Mouse (Mus musculus) cerebellum, postnatal 10 days (tissue): Measurements from ENCODE around the gene S1pr4.

Source experiments
- DNase-seq, 2 experiments: peaks; one replicate each; pipeline ENCODE4 v3.0.0; 2021; ENCODE audit warnings: mixed read lengths in 2 of 2

S1pr4 gene

DNA sequence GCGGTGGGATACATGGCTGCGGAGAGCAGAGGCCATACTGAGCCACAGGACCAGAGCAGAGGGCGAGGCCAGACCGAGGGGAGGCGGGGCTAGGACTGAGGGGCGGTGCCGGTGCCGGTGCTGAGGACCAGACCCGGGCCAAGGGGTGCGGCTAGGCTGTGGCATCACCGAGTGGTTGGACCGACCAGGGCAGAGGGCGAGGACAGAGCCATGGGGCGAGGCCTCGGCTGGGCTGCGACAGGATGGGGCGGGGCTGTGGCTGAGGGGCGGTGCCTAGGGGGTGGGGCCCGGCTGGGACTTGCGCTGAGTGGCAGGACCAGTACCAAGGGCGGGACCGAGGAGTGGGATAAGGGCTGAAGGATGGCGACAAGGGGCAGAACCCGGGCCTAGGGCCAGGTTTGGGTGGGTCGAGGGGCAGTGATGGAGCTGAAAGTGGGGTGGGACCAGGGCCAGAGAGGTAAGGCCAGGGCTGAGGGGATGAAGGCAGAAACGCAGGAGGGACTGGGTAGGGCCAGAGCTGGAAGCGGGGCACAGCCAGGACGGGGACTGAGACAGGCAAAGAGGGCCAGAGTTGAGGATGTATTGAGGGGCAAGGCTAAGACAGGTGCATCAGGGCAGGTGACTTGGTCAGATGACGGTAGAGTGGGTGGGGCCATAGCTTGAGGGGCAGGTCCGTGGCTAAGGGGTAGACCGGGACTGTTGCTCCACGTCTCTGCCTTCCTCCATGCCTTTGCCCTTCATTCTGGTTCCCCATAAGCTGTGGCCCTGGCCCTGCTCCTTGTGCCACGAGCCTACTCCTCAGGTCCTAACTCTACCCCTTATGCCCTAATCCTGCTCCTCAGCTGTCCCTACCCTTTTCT is 35.3 kb downstream of the S1pr4 start:
- DNase-seq, result peak; percentile 75 to 79

DNA sequence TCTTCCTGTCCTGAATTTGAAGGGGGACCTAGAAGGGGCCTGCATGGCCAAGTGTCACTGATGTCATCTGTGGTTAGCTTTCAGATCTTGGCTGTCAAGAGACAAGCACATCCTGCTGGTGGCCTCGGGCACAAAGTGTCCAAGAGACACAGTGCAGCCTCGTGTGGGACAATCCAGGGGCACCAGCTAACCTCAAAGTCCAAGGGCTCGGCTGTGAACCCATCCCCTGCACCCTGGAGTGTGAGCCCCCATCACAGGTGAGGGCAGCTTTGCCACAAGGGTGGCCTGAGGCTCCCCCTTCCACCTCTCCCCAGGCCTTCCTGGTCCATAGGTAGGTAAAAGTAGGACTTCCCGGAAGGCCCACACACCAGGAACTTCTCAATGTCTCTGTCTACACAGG is 36.4 kb downstream of the S1pr4 start:
- DNase-seq, result peak in 1 of 2 experiments; percentile 6

DNA sequence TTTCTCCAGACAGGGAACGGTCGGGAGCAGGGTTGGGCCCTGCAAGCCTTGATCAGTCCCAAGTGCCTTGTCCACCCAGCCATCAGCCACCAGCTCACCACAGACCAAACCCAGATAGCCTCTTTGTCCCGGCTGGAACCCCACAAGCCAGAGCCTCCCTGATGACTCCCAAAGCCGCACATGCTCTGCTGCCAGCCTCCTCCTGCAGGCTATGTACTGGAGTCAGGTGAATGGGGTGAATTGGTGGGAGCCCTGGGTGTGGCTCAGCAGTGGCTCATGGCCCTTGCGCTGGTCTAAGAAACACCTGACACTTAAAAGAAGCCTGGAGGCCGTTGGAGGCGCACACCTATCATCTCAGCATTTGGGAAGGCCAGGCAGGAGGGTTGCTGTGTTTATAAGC is 37.0 kb downstream of the S1pr4 start:
- DNase-seq, result peak in 1 of 2 experiments; percentile 17

DNA sequence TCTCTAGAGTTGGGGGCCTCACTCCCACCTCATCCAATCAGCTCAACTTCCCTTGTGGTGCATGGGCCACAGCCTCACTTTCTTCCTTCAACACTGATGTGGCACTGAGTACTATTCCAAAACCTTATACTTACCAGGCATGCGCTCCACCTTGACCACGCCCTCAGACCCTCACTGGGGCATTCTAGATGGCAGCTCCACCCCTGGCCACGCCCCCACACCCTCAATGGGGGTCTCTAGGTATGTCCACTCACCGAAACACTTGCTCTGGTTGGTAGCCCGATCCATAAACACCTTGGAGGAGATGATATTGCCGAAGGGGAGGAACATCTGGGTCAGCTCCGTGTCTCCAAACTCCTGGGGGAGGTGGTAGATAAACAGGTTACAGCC is 37.5 kb downstream of the S1pr4 start:
- DNase-seq, result peak; percentile 36 to 45

DNA sequence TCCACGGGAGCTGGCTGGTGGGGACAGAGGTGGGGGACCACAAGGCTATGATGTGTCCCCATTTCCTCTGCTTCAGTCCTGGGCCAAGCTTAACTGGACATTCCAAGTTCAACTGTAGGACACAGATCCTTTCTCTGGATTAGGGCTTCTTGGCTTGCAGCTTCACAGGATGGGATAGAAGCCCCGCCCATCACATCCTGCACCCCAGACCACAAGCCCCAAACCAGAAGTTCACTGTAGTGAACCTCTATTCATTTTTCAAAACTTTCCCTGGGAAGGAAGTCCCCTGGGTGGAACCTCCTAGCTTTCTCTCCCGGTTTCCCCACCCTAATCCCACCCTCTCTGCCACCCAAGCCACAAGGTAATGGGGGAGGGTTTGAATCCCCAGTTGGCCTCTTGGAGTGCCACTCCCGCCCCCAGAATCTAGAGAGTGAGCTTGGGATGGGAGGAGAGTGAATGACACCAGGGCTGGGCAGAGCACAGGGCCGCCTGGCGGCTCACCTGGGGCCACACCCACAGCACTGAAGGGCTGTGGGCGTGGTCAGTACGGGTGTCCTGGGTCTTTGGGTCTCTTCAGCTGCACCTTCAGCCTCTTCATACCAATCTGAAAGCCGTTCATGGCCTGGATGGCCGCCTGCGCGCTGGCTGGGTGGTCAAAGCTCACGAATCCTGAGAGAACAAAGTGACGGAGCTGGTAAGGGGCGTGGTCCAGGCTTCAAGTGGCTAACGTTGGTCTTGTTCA is 38.1 kb downstream of the S1pr4 start:
- peak; percentile 15 to 18 for DNase-seq

DNA sequence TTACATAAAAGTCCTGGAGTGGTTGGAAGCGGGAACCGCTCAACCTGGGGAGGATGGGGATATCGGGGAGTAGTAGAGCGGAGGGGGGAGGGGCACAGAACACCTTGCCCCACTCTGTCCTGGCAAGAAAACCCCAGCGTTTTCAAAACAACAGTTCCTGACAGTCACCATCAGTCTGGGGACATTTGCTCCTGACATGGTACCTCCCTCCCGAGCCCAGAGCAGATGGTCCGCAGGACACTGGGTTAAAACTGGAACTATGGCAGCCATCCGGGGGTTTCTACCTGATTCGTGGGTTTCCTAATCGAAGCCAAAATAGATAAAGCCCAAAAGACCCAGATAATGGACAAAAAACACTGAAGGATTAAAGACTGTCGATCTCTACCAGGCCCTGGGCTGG is 39.0 kb downstream of the S1pr4 start:
- DNase-seq, result peak; percentile 34 to 36

DNA sequence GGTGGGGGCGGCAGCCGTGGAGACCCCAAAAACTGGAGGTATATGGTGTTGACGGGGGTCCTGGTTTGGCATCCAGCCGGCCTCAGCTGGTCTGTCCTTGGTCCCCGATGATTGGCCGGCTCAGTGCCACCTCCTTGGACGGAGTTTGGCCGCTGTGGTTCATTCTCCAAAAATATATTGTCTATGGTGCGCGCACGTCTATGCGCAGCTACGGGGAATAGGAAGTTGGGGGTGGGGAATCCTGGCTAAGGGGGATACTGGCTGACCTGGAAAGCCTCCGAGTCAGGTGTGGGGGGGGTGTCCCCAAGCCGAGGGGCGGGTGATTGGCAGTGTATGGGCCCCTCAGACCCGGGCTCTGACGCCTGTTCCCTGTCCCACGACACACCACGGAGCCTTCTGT is 39.5 kb downstream of the S1pr4 start:
- DNase-seq, result peak; percentile 64 to 69

DNA sequence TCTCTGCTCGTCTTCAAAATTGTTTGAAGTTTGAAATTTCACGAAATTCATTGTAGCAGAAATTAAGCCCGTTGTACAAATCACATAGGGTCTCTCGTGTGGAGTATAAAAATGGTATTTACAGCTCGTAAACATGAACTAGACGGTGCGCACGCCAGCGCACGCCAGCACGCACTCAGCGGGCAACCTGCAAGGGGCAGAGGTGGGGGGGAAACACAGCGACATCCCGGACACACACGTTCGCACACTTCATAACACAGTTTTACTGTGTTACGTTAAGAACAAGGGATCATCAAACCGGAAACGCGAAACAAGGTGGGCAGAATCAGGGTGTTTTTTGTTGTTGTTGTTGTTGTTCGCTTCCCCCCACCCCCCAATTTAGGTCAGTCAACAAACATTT is 40.5 kb downstream of the S1pr4 start:
- DNase-seq, result peak in 1 of 2 experiments; percentile 10

DNA sequence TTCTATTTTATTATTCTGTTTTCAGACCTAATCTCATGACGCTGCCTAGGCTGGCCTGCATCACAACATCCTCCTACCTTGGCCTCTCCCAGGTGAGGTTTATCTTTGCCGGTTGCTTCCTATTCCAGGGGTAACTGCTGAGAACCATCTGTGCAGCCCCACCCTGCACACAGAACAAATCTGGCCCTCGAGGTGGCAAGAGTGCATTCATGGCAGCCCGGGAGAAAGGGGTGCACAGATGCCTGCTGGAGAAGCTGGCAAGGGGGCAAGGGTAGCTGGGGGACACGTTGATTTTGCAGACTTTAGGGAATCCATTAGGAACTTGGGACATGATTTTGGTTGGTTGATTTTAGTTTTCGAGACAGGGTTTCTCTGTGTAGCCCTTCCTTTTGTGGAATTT is 41.7 kb downstream of the S1pr4 start:
- peak in 1 of 2 experiments; percentile 20 for DNase-seq

DNA sequence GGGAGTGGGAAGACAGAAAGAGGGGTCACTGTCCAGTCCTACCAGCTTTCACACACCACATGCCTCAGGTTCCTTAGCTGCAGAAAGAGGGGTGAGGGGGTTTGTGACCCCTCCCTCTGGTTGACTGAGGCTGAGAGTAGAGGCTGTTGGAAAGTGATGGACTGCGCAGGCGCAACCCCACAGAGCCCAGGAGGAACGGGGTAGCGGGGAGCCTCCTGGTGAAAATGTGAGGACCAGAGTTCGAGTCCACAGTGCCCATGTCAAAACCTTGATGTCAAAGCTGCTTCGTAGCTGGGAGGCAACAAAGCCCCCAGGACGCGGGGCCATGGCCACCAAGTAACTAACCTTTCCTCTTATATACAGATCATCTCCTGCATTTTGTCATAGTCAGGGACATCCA is 42.3 kb downstream of the S1pr4 start:
- peak in 1 of 2 experiments; percentile 10 for DNase-seq

DNA sequence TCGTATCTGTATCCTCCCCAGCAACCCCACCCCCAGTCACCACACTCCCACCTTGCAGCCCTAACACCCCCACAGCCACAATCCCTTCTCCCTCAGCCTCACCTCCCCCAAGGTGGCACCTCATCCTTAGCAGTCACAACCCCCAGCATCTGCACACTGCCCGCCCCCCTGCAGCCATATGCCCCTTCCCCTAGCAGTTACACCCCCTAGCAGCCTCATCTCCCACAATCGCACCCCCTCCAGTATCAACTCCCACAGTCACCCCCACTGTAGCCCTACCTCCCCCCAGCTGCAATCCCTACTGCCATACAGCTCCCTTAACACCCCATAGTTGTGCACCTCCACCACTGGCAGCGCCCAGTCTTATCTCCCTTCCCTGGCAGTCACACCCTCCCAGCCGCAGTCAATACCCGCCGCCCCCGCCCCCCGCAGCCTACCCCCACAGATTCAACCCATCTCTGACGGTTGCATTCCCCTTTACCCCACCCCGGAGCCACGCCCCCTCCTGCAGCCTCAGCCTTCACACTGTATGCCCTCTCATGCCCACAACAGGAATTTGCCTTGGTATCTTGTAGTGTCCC is 42.9 kb downstream of the S1pr4 start:
- peak in 1 of 2 experiments; percentile 9 for DNase-seq

DNA sequence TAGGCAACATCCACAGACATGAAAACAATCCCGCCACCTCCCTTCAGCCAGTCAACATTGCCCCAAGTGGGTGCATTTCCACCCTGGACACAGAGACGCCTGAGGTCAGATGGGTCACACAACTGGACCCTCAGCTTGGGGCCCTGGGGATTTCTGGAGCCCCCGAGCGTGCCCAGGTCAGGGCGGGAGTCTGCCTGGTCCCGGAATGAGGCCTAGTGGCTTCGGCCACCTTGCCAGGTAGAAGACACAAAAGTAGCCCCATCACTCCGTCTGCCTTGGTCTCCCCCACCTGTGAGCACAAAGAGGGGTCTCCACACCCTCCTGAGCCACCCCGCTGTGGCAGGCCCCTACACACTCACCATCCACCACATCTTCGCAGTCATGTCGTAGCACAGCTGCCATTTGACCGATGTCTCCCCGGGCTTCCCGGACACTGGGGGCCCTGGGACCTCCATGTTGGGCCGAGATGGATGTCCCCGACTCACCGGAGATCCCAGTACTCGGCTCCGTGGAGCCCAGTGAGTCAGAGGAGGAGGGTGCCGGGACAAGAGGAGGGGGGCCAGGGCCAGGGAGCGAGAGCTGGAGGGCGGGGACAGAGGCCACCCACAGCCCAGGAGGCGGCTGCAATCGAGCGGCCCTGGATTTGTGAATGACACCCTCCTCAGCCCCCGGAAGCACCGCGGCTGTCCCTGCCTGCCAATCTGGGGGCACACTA is 44.6 kb downstream of the S1pr4 start, which contains the start of gene Nfic:
Gene Nfic, minus strand, starts transcription at position 455 of the 715 bp plus-strand sequence.
- DNase-seq, result peak in 1 of 2 experiments; percentile 8

DNA sequence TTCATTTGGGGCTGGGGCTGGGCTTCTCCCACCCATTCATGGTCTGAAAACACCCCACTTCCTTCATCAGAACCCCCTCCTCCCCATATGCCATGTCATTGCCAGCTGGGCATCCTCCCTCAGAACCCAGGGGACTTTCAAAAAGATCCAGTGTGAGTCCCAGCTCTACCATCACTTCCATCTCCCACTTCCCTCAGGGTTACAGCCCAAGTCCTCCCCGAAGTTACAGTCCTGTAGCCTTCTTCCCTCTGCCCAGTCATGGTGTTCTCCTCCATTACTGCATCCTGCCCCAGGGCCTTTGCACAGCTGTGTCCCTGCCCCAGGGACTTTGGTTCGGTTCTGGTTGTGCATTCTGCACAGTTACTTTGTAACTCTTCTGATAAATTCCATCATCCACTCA is 45.8 kb downstream of the S1pr4 start:
- DNase-seq, result peak in 1 of 2 experiments; percentile 2

DNA sequence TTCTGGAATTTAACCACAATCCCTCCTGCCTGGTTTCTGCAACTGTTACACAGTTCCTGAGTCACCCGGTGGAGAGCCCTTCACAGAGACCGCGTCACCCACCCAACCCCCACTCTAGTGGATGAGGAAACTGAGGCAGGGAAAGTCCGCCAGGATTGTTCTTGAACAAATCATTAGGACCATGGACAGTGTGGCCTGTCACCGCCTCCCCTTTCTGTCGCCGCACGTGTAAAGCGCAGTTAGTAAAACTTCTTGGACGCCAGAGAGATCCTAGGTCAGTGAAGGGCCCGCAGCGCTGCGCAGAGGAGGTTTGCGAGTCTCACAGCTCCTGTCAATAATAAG is 47.0 kb downstream of the S1pr4 start:
- DNase-seq, result peak in 1 of 2 experiments; percentile 11

DNA sequence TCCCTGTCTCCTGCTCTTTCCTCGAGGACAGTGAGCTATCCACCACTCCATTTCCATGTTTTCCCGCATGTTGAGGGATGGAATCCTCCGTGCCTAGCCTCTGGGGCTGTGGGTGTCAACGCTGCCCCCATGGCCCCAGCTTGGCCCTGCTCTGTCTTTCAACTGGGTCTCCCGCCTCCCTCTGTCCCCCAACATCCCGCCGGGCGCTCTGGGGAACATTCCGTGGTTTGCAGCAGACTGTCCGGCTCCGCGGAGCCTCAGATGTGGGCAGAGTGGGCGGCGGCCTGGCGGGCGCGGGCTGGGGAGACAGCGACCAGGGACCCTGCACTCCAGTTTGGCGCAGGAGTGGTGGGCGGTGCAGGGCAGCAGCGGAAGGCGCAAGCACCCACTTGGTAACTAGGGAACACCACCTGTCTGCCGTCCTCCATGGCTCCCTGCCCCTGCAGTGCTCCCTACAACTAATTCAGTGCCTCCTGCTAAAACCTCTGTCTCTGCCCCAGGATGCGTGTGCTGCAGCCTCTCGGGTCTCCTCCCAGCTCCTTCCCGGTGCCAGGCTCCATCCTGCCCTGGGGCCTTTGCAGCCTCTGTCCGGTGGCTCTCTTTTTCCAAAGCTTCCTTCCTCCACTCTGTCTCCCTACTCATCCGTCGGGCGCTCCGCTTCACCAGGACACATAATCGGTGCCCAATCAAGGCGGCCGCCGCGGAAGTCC is 47.5 kb downstream of the S1pr4 start:
- DNase-seq, result peak in 1 of 2 experiments; percentile 10

DNA sequence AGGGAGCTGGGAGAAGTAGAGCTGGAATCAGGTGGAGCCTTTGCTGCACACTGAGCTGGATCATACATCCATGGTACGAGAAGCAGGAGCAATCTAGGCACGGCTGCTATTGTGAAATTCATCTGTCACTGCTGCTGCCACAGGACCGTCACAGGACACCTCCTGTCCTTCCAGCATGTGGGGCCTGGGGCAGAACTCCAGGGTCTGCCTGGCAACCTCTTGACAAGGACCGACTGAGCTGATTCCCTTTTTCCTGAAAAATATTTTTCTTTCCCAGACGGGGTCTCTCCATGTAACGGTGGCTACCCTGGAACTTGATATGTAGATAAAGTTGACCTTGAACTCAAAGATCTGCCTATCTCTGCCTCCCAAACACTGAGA is 48.6 kb downstream of the S1pr4 start:
- DNase-seq, result peak; percentile 3 to 17

DNA sequence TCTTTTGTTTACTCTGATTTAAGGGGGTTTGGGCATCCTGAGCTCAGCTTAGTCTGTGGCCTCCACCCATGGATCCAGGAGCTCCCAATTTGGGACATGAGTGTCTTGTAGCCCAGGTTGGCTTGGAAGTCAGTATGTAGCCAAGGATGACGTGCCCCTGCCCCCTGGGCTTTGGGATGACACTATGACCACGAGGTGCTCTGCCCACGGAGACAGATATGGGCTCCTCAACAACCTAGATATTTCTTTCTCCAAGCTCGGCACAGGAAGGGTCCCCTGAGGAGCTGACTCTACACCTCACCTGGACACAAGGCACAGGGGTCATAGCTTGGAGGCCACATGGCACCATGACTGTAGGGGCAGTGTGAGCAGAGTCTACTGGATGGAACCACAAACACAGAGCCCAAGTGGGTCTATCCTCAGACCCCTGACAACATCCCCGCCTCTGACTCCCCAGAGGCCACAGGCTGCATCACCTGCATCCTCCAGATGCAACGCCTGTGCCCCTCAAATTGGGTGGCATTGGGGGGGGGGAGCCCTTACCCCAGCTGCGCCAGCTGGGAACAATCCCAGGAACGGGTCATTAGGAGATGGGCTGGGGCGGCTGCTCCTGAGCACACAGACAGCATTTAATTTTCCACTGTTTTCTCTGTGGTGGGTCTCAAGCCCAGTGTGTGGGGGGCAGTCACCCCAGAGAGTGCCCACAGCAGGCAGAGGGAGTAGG is 49.1 kb downstream of the S1pr4 start:
- peak; percentile 15 for DNase-seq

DNA sequence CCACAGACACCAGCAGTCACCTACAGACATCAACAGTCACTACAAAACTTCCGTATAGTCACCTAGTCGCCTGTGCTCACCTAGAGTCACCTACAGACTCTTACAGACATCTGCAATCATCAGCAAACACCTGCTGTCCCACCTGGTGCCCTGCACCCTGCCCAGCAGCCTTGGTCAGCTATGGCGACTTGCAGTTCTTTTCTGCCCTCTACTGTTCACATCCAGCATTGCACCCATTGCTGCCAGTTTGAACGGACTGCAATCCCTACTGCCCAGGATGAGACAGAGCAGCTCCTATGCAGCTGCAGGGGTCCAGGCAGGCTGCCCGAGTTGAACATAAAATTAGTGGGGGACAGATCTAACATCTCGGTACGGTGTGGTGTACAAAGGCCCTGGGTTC is 49.8 kb downstream of the S1pr4 start:
- peak; percentile 94 to 98 for DNase-seq
